In genomic region chr10:62425081-62425871, GRCm38 (mm10) we compare ENCODE assay signal across 11 mouse cellular contexts. TPM values are rescaled to one million over a fixed set of nuclear protein-coding genes. Genes with fewer than 3 reads are reported as not detected.
DNase-seq lines count a peak whose midpoint lies in the region; ATAC-seq lines count a peak whose summit lies in the region.
"Had no signal": no experiment of that assay in that cellular context is flagged by ENCODE, and none has a peak within 500 bp of the region (broad histone marks: within the 10 kb centered on the region; RNA-seq: fewer than 3 reads in every experiment).

No protein-coding gene starts in this region.

- H3K36me3 ChIP-seq in hindbrain, embryonic 12.5 days: peaks cover 27% of the 10 kb centered on the region
- peaks cover 27% of the 10 kb centered on the region for H3K36me3 ChIP-seq in hindbrain, embryonic 13.5 days
- H3K36me3 ChIP-seq in limb, embryonic 13.5 days: peaks cover 28% of the 10 kb centered on the region

- DNase-seq in retina, postnatal 1 day: peak; percentile 37
- no peak for DNase-seq in retina, embryonic 14.5 days (ENCODE audit: low spot score)
- peak; percentile 48 for DNase-seq in yolk sac, embryonic 10.5 days (ENCODE audit: low spot score)
- no peak for DNase-seq in spleen, postnatal 4 days (ENCODE audit: low spot score in 2 of 2)
- DNase-seq in thymus, postnatal 36 days: no peak
- DNase-seq: cerebellum, adult 8-10 months had no signal

- peak overlapping the region; percentile 30; the same call in 1 of the 2 replicates for H3K27ac ChIP-seq in hindbrain, embryonic 12.5 days
- H3K27ac ChIP-seq in hindbrain, embryonic 13.5 days: no peak overlapping the region
- peak overlapping the region; percentile 70; the same call in 1 of the 2 replicates for H3K27ac ChIP-seq in limb, embryonic 13.5 days
- H3K27ac ChIP-seq: heart, embryonic 15.5 days had no signal

- H3K4me2 ChIP-seq in hindbrain, embryonic 12.5 days (replicated peaks): no peak overlapping the region
- H3K4me2 ChIP-seq in hindbrain, embryonic 13.5 days: no peak overlapping the region
- no peak overlapping the region for H3K4me2 ChIP-seq in limb, embryonic 13.5 days (replicated peaks)
- H3K4me2 ChIP-seq: heart, embryonic 15.5 days had no signal

- no peak overlapping the region for H3K4me3 ChIP-seq in hindbrain, embryonic 12.5 days
- no peak overlapping the region for H3K4me3 ChIP-seq in hindbrain, embryonic 13.5 days
- H3K4me3 ChIP-seq in limb, embryonic 13.5 days: no peak overlapping the region
- H3K4me3 ChIP-seq: heart, embryonic 15.5 days had no signal

- 53% methylated on average over 9 of the region's 9 CpGs for WGBS in hindbrain, embryonic 12.5 days
- 62% methylated on average over 9 of the region's 9 CpGs for WGBS in hindbrain, embryonic 13.5 days
- WGBS in limb, embryonic 13.5 days: 26% methylated on average over 9 of the region's 9 CpGs

- no peak overlapping the region for H3K9ac ChIP-seq in hindbrain, embryonic 12.5 days
- H3K9ac ChIP-seq in hindbrain, embryonic 13.5 days: no peak overlapping the region
- H3K9ac ChIP-seq in limb, embryonic 13.5 days: no peak overlapping the region
- H3K9ac ChIP-seq: heart, embryonic 15.5 days had no signal

- no peaks in the 10 kb centered on the region for H3K9me3 ChIP-seq in hindbrain, embryonic 12.5 days (replicated peaks)
- H3K9me3 ChIP-seq in hindbrain, embryonic 13.5 days: no peaks in the 10 kb centered on the region
- H3K9me3 ChIP-seq in limb, embryonic 13.5 days: no peaks in the 10 kb centered on the region
- H3K9me3 ChIP-seq: heart, embryonic 15.5 days had no signal

- H3K4me1 ChIP-seq in hindbrain, embryonic 12.5 days: no peaks in the 10 kb centered on the region
- peaks cover 5% of the 10 kb centered on the region; the same call in 1 of the 2 replicates for H3K4me1 ChIP-seq in hindbrain, embryonic 13.5 days (replicated peaks)
- peaks cover 35% of the 10 kb centered on the region for H3K4me1 ChIP-seq in limb, embryonic 13.5 days

- ATAC-seq in hindbrain, embryonic 12.5 days (ENCODE audit: low FRiP score): no peak
- no peak for ATAC-seq in hindbrain, embryonic 13.5 days (ENCODE audit: low FRiP score)
- peak; percentile 82 for ATAC-seq in limb, embryonic 13.5 days (ENCODE audit: low FRiP score, low read depth)
- ATAC-seq: Patski had no signal

- no peaks in the 10 kb centered on the region for H3K27me3 ChIP-seq in hindbrain, embryonic 12.5 days
- 0 out of 2 replicates have a peak, but pooled peaks cover 2% of the 10 kb centered on the region for H3K27me3 ChIP-seq in hindbrain, embryonic 13.5 days
- H3K27me3 ChIP-seq in limb, embryonic 13.5 days: no peaks in the 10 kb centered on the region
- H3K27me3 ChIP-seq: heart, embryonic 15.5 days; Patski had no signal

RNA-seq across cellular contexts. Expression of gene Hkdc1, which starts 3.0 kb away (rescaled TPM):
- 1.1 and 1.2 TPM in 2 replicates for polyA plus RNA-seq in hindbrain, embryonic 12.5 days (2016; fragmentation: Nextera tagmentation; extraction: Ambion mirVana)
- 0.70 and 0.89 TPM in 2 replicates for polyA plus RNA-seq in hindbrain, embryonic 13.5 days (2015; fragmentation: Nextera tagmentation; extraction: Ambion mirVana)
- polyA plus RNA-seq in limb, embryonic 13.5 days (2015; fragmentation: Nextera tagmentation; extraction: Ambion mirVana): 3.4 and 4.1 TPM in 2 replicates

RNA-seq across cellular contexts. Expression of gene 4930507D05Rik, which starts 24.0 kb away (rescaled TPM):
- 0.90 and 0.98 TPM in 2 replicates for polyA plus RNA-seq in hindbrain, embryonic 12.5 days (2016; fragmentation: Nextera tagmentation; extraction: Ambion mirVana)
- 1.4 and 1.6 TPM in 2 replicates for polyA plus RNA-seq in hindbrain, embryonic 13.5 days (2015; fragmentation: Nextera tagmentation; extraction: Ambion mirVana)
- polyA plus RNA-seq in limb, embryonic 13.5 days (2015; fragmentation: Nextera tagmentation; extraction: Ambion mirVana): 0.39 and 0.42 TPM in 2 replicates

RNA-seq across cellular contexts. Expression of gene Supv3l1, which starts 24.3 kb away (rescaled TPM):
- 24.3 and 25.7 TPM in 2 replicates for polyA plus RNA-seq in hindbrain, embryonic 12.5 days (2016; fragmentation: Nextera tagmentation; extraction: Ambion mirVana)
- polyA plus RNA-seq in hindbrain, embryonic 13.5 days (2015; fragmentation: Nextera tagmentation; extraction: Ambion mirVana): 19.9 and 21.8 TPM in 2 replicates
- polyA plus RNA-seq in limb, embryonic 13.5 days (2015; fragmentation: Nextera tagmentation; extraction: Ambion mirVana): 25.4 and 25.6 TPM in 2 replicates

RNA-seq across cellular contexts. Expression of gene Hk1, which starts 45.6 kb away (rescaled TPM):
- polyA plus RNA-seq in hindbrain, embryonic 12.5 days (2016; fragmentation: Nextera tagmentation; extraction: Ambion mirVana): 56.6 and 60.7 TPM in 2 replicates
- 83.4 and 93.0 TPM in 2 replicates for polyA plus RNA-seq in hindbrain, embryonic 13.5 days (2015; fragmentation: Nextera tagmentation; extraction: Ambion mirVana)
- 40.1 and 44.7 TPM in 2 replicates for polyA plus RNA-seq in limb, embryonic 13.5 days (2015; fragmentation: Nextera tagmentation; extraction: Ambion mirVana)

Comparison
In these comparisons a context has a peak if more than half of its experiments do, and no peak if none do; other contexts are left out.
1. DNase-seq: peak in retina, postnatal 1 day (single experiment) and yolk sac, embryonic 10.5 days (single experiment); none in retina, embryonic 14.5 days (single experiment), spleen, postnatal 4 days (0 of 2) and thymus, postnatal 36 days (0 of 2).